Mouse (Mus musculus) thymus, adult 2 months (tissue): ENCODE data around the gene Scpep1. TPM values are rescaled to one million over a fixed set of nuclear protein-coding genes. Genes with fewer than 3 reads are reported as not detected.

ENCODE experiments used
- DNase-seq: peaks from one replicate; pipeline ENCODE4 v3.0.0; 2021
- H3K27ac ChIP-seq: fragments of 200-500 bp; 2 replicates; pipeline ENCODE4 v1.5.1; 2012; ENCODE audit warnings: low read length, control low read depth; ENCODE audit not compliant: control insufficient read depth, insufficient read depth
- H3K27me3 ChIP-seq: fragments of 200-500 bp; 2 replicates; pipeline ENCODE4 v1.6.1; 2012; ENCODE audit warnings: mild to moderate bottlenecking, low read length, moderate library complexity, mixed read lengths; ENCODE audit not compliant: control insufficient read depth, insufficient read depth
- H3K36me3 ChIP-seq: fragments of 200-500 bp; 2 replicates; pipeline ENCODE4 v1.6.1; 2012; ENCODE audit warnings: mild to moderate bottlenecking, low read length, moderate library complexity; ENCODE audit not compliant: control insufficient read depth, insufficient read depth
- H3K4me1 ChIP-seq: fragments of 200-500 bp; replicated peaks from 2 replicates; pipeline ENCODE4 v1.6.1; 2012; ENCODE audit warnings: low read length; ENCODE audit not compliant: control insufficient read depth, insufficient read depth
- H3K4me3 ChIP-seq: fragments of 200-500 bp; 2 replicates; pipeline ENCODE4 v1.5.1; 2012; ENCODE audit warnings: mild to moderate bottlenecking, low read length, control low read depth, moderate library complexity; ENCODE audit not compliant: control insufficient read depth, insufficient read depth
- CTCF ChIP-seq: fragments of 200-500 bp; IDR thresholded peaks from 2 replicates; pipeline ENCODE4 v1.5.1; 2012; ENCODE audit warnings: mild to moderate bottlenecking, control low read depth, low read length, moderate library complexity, borderline replicate concordance; ENCODE audit not compliant: control insufficient read depth, poor library complexity, insufficient read depth; ENCODE audit errors: extremely low read depth
- POLR2A ChIP-seq: fragments of 200-500 bp; IDR thresholded peaks from 2 replicates; pipeline ENCODE4 v1.6.1; 2012; ENCODE audit warnings: mild to moderate bottlenecking, low read length, control low read depth, moderate library complexity; ENCODE audit not compliant: control insufficient read depth, poor library complexity, insufficient read depth; ENCODE audit errors: extremely low read depth
- WGBS: fragments of 180-500 bp; shearing (Covaris S2); methylation state at CpG from one replicate; pipeline ENCODE4 v1.1.7; 2018; 5-methylcytosine and 5-hydroxymethylcytosine counted together
- polyA plus RNA-seq: library from polyadenylated mRNA; depleted of rRNA; stranded (reverse); fragments of >200 nt; gene quantifications from 2 replicates; pipeline ENCODE4 v1.2.3, GENCODE M21; 2012

Gene Scpep1
- polyA plus RNA-seq, 1 experiment = 7.7 TPM

DNA sequence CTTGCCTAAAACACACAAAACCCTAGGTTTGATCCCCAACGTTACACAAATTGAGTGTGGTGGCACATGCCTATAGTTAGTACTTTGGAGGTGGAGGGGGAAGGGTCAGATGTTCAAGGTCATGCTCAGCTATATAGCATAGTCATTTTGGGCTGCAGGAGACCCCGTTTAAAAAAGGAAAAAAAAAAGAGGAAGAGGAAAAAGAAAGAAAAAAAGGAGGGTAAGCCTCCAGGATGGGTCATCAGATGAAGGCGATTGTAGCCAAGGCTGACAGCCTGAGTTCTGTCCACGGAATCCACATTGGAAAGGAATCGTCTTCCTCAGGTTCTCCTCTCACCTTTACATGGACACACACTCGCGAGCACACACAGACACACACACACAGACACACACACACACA lies 39.2 kb upstream of the Scpep1 start:
- Histone ChIP-seq H3K27ac (no peak overlapping the region), H3K4me1 (peaks cover 13% of the 10 kb centered on the region), H3K4me3 (no peak overlapping the region), H3K27me3 (no peaks in the 10 kb centered on the region), H3K36me3 (peaks cover 10% of the 10 kb centered on the region)
- no peak for DNase-seq
- 79% methylated on average over 7 of the region's 7 CpGs for WGBS
- TF ChIP-seq POLR2A (no peak), CTCF (no peak)

DNA sequence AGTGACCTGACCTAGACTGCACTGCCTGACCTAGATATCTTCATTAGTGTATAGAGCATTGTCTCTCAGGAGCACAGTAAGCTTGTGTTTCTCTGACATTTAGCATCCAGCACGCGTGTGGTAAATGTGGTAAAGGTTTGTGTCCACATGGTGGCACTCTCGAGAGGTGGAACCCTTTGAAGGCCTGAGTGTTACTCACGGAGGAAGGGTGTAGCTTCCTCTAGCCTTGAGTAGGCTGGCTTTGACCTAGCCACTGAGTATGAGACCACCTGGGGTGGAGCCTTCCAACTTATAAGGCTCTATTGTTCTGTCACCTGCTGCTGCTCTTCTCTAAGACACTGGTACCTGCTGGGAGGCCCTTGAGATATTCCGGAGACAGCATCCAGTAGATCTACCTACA lies 38.4 kb upstream of the Scpep1 start:
- peak; percentile 85 for DNase-seq

DNA sequence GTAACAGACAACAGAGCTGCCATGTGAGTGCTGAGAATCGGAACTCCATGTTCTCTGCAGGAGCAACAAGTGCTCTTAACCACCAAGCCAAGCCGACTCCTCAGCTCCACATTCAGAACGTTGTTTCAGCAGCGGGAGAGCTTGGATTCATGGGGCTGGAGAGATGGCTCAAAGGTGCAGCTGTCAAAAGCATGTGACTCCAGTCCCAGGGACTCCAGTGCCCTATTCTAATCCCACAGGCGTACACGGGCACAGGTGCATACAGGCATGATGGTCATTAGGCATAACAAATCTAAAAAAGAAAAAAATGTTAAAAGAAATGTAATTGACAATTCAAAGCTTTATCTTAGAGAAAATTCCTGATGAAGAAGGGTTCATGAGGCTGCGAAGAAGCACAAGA lies 37.9 kb upstream of the Scpep1 start:
- TF ChIP-seq POLR2A (no peak), CTCF (no peak)
- Histone ChIP-seq H3K36me3 (peaks cover 10% of the 10 kb centered on the region), H3K27me3 (no peaks in the 10 kb centered on the region), H3K4me3 (no peak overlapping the region), H3K4me1 (peaks cover 8% of the 10 kb centered on the region), H3K27ac (no peak overlapping the region)
- WGBS = 73% methylated on average over 7 of the region's 7 CpGs
- DNase-seq = no peak

More for the DNA sequence above, 38.4 kb upstream of the Scpep1 start:
- WGBS = 18% methylated on average over 5 of the region's 5 CpGs
- Histone ChIP-seq H3K27me3 (no peaks in the 10 kb centered on the region), H3K4me3 (no peak overlapping the region), H3K27ac (no peak overlapping the region), H3K36me3 (peaks cover 10% of the 10 kb centered on the region), H3K4me1 (peaks cover 8% of the 10 kb centered on the region)
- TF ChIP-seq POLR2A = no peak
- TF ChIP-seq CTCF = no peak

- 71% methylated on average over 5 of the region's 5 CpGs for WGBS
- Histone ChIP-seq H3K4me3 (no peak overlapping the region), H3K27me3 (no peaks in the 10 kb centered on the region), H3K36me3 (peaks cover 13% of the 10 kb centered on the region), H3K27ac (no peak overlapping the region), H3K4me1 (peaks cover 8% of the 10 kb centered on the region)
- TF ChIP-seq POLR2A = no peak
- TF ChIP-seq CTCF = no peak
- no peak for DNase-seq
Observed at GRCm38 (mm10) chr11:88989530-88989929, 34.3 kb upstream of the Scpep1 start.

GRCm38 (mm10) chr11:88988956-88989355 lies 33.7 kb upstream of the Scpep1 start:
- TF ChIP-seq CTCF = no peak
- TF ChIP-seq POLR2A = no peak
- Histone ChIP-seq H3K4me3 (no peak overlapping the region), H3K36me3 (peaks cover 13% of the 10 kb centered on the region), H3K27me3 (no peaks in the 10 kb centered on the region), H3K4me1 (peaks cover 6% of the 10 kb centered on the region), H3K27ac (no peak overlapping the region)
- DNase-seq = no peak
- WGBS = 77% methylated on average over 5 of the region's 5 CpGs

DNA sequence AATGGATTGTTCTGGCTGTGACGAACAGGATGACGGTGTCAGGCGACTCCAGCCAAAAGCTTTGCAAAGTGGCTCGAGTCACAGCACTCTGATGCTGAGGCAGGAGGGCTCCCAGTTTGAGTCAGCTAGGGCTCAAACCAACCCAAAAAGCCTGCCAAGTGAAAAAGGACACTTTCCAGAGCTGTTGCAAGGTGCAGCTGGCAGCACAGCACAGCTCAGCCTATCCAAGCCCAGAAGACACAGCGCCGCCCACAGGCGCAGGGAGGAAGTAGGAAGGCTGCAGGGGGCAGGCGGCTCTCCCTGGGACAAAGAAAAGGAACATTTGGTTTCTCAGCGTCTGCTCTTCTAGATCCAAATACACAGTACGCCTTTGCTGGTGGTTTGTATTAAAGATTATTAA lies 31.4 kb upstream of the Scpep1 start:
- Histone ChIP-seq H3K4me3 (no peak overlapping the region), H3K27me3 (no peaks in the 10 kb centered on the region), H3K27ac (no peak overlapping the region), H3K4me1 (no peaks in the 10 kb centered on the region), H3K36me3 (peaks cover 27% of the 10 kb centered on the region)
- no peak for TF ChIP-seq CTCF
- TF ChIP-seq POLR2A = no peak
- DNase-seq = no peak
- 95% methylated on average over 10 of the region's 10 CpGs for WGBS

- Histone ChIP-seq H3K27ac (no peak overlapping the region), H3K36me3 (peaks cover 18% of the 10 kb centered on the region), H3K27me3 (no peaks in the 10 kb centered on the region), H3K4me1 (no peaks in the 10 kb centered on the region), H3K4me3 (no peak overlapping the region)
- WGBS = 73% methylated on average over 8 of the region's 8 CpGs
- TF ChIP-seq POLR2A (no peak), CTCF (no peak)
- no peak for DNase-seq
Observed at GRCm38 (mm10) chr11:88981337-88981736, 26.1 kb upstream of the Scpep1 start.
